ENCODE assay signal across 17 mouse cellular contexts in genomic region chr11:87240141-87240832, GRCm38 (mm10).
DNase-seq lines count a peak whose midpoint lies in the region; ATAC-seq and TF ChIP-seq lines count a peak whose summit lies in the region.
"Had no signal": no experiment of that assay in that cellular context is flagged by ENCODE, and none has a peak within 500 bp of the region (broad histone marks: within the 10 kb centered on the region; RNA-seq: fewer than 3 reads in every experiment).

No protein-coding gene starts in this region.

- no peak for TF ChIP-seq POLR2A in kidney, adult 2 months (IDR thresholded peaks at IDR 0.05; ENCODE audit: low read depth, low read length)

- peaks cover 37% of the 10 kb centered on the region for H3K4me1 ChIP-seq in heart, embryonic 12.5 days (replicated peaks)
- no peaks in the 10 kb centered on the region for H3K4me1 ChIP-seq in kidney, adult 2 months (ENCODE audit: control insufficient read depth, insufficient read depth, low read length)
- H3K4me1 ChIP-seq in hindbrain, embryonic 14.5 days (replicated peaks; ENCODE audit: control insufficient read depth, insufficient read depth, low read length) = no peaks in the 10 kb centered on the region
- H3K4me1 ChIP-seq: hindbrain, embryonic 12.5 days; limb, embryonic 15.5 days had no signal

- no peak for ATAC-seq in heart, embryonic 12.5 days (ENCODE audit: insufficient number of reproducible peaks, low FRiP score)
- no peak for ATAC-seq in hindbrain, embryonic 14.5 days (ENCODE audit: low FRiP score)
- ATAC-seq: forebrain, embryonic 13.5 days; intestine, postnatal 0 days had no signal

- DNase-seq in heart, postnatal 25 days (ENCODE audit: low spot score) = no peak
- peak; percentile 15 for DNase-seq in CD4-positive helper T cell, adult 2 months (ENCODE audit: low read depth, low spot score)
- DNase-seq in kidney, adult 2 months = peak; percentile 50
- DNase-seq in naive thymus-derived CD4-positive, alpha-beta T cell, adult 2 months (ENCODE audit: low read depth) = peak; percentile 34
- no peak for DNase-seq in lung, postnatal 36 days
- no peak for DNase-seq in hindbrain, embryonic 14.5 days (ENCODE audit: low spot score)
- no peak for DNase-seq in cerebellum, adult 18-20 months
- DNase-seq: adrenal gland, adult 8-10 months; cerebellum, postnatal 25 days; lung, embryonic 14.5 days had no signal

- H3K9ac ChIP-seq in heart, embryonic 12.5 days = peak overlapping the region; percentile 17; the same call in 1 of the 2 replicates
- H3K9ac ChIP-seq in hindbrain, embryonic 14.5 days = no peak overlapping the region
- H3K9ac ChIP-seq: embryonic facial prominence, embryonic 13.5 days; forebrain, embryonic 13.5 days; hindbrain, embryonic 12.5 days; limb, embryonic 15.5 days; lung, embryonic 14.5 days had no signal

- H3K36me3 ChIP-seq in heart, embryonic 12.5 days = 0 out of 2 replicates have a peak, but pooled peaks cover 2% of the 10 kb centered on the region
- H3K36me3 ChIP-seq in kidney, adult 2 months (ENCODE audit: control insufficient read depth, insufficient read depth, low read length) = no peaks in the 10 kb centered on the region
- H3K36me3 ChIP-seq in hindbrain, embryonic 14.5 days (replicated peaks; ENCODE audit: control insufficient read depth, insufficient read depth) = peaks cover 35% of the 10 kb centered on the region
- H3K36me3 ChIP-seq: embryonic facial prominence, embryonic 13.5 days; limb, embryonic 15.5 days had no signal

- no peak overlapping the region for H3K4me2 ChIP-seq in heart, embryonic 12.5 days
- H3K4me2 ChIP-seq in hindbrain, embryonic 14.5 days (replicated peaks) = no peak overlapping the region
- H3K4me2 ChIP-seq: embryonic facial prominence, embryonic 13.5 days; forebrain, embryonic 13.5 days; hindbrain, embryonic 12.5 days; limb, embryonic 15.5 days; lung, embryonic 14.5 days had no signal

- no peaks in the 10 kb centered on the region for H3K9me3 ChIP-seq in heart, embryonic 12.5 days (replicated peaks)
- H3K9me3 ChIP-seq in hindbrain, embryonic 14.5 days (ENCODE audit: control insufficient read depth, low read length) = no peaks in the 10 kb centered on the region
- H3K9me3 ChIP-seq: embryonic facial prominence, embryonic 13.5 days; forebrain, embryonic 13.5 days; hindbrain, embryonic 12.5 days; limb, embryonic 15.5 days; megakaryocyte, embryonic 14.5 days had no signal

- no peak overlapping the region for H3K4me3 ChIP-seq in heart, embryonic 12.5 days
- no peak overlapping the region for H3K4me3 ChIP-seq in kidney, adult 2 months (ENCODE audit: insufficient read depth, low read depth, low read length)
- no peak overlapping the region for H3K4me3 ChIP-seq in hindbrain, embryonic 14.5 days (replicated peaks; ENCODE audit: low read length)
- H3K4me3 ChIP-seq: embryonic facial prominence, embryonic 13.5 days; forebrain, embryonic 13.5 days; hindbrain, embryonic 12.5 days; limb, embryonic 15.5 days had no signal

- no peaks in the 10 kb centered on the region for H3K27me3 ChIP-seq in heart, embryonic 12.5 days (replicated peaks)
- no peaks in the 10 kb centered on the region for H3K27me3 ChIP-seq in kidney, adult 2 months (replicated peaks; ENCODE audit: control insufficient read depth, insufficient read depth, low read length)
- no peaks in the 10 kb centered on the region for H3K27me3 ChIP-seq in hindbrain, embryonic 14.5 days (ENCODE audit: control insufficient read depth, insufficient read depth, low read length)
- H3K27me3 ChIP-seq: embryonic facial prominence, embryonic 13.5 days; forebrain, embryonic 13.5 days; hindbrain, embryonic 12.5 days; megakaryocyte, embryonic 14.5 days had no signal

- intact Hi-C loops in heart, postnatal 25 days (cut with DNase I) = no loop called here

- peak overlapping the region; percentile 59 for H3K27ac ChIP-seq in heart, embryonic 12.5 days (ENCODE audit: poor library complexity, severe bottlenecking)
- H3K27ac ChIP-seq in kidney, adult 2 months (ENCODE audit: insufficient read depth, low read depth, low read length) = no peak overlapping the region
- no peak overlapping the region for H3K27ac ChIP-seq in hindbrain, embryonic 14.5 days
- H3K27ac ChIP-seq: embryonic facial prominence, embryonic 13.5 days; forebrain, embryonic 13.5 days; hindbrain, embryonic 12.5 days; limb, embryonic 15.5 days had no signal

- WGBS in heart, embryonic 12.5 days = 69% methylated on average over 15 of the region's 15 CpGs
- WGBS in kidney, adult 2 months = 47% methylated on average over 15 of the region's 15 CpGs
- 82% methylated on average over 15 of the region's 15 CpGs for WGBS in hindbrain, embryonic 14.5 days

- no peak for TF ChIP-seq CTCF in kidney, adult 2 months (conservative IDR thresholded peaks at IDR 0.05; ENCODE audit: insufficient read depth, insufficient read length, low read depth, low read length)

Comparison
In these comparisons a context has a peak if more than half of its experiments do, and no peak if none do; other contexts are left out.
1. DNase-seq: peak in CD4-positive helper T cell, adult 2 months (single experiment), kidney, adult 2 months (single experiment) and naive thymus-derived CD4-positive, alpha-beta T cell, adult 2 months (single experiment); none in heart, postnatal 25 days (single experiment), lung, postnatal 36 days (single experiment), hindbrain, embryonic 14.5 days (single experiment) and cerebellum, adult 18-20 months (0 of 2).